Mouse (Mus musculus): ENCODE measurements around the gene Olfr1201.

The Olfr1201 gene

GRCm38 (mm10) chr2:88792736-88793135 lies at the start of gene Olfr1201:
Olfr1201 (plus strand) TSS chr2:88793036.
- DNase-seq (ENCODE audit: low spot score): no peak

- DNase-seq (ENCODE audit: low spot score): no peak
These were observed 49.5 kb upstream of the Olfr1201 start for GRCm38 (mm10) chr2:88743379-88743778.

GRCm38 (mm10) chr2:88751270-88751669 lies 41.6 kb upstream of the Olfr1201 start, which contains the start of gene Olfr1198:
Olfr1198 (minus strand) TSS chr2:88751370.
- no peak for DNase-seq (ENCODE audit: low spot score)

- DNase-seq (ENCODE audit: low spot score): no peak
These were observed 32.5 kb upstream of the Olfr1201 start, which contains the start of gene Olfr1199 for GRCm38 (mm10) chr2:88760369-88760768. Olfr1199 (minus strand) TSS chr2:88760469.

GRCm38 (mm10) chr2:88770388-88770787 lies 22.4 kb upstream of the Olfr1201 start, which contains the start of gene Olfr1200:
Olfr1200 (minus strand) TSS chr2:88770488.
- no peak for DNase-seq (ENCODE audit: low spot score)

- DNase-seq (ENCODE audit: low spot score): no peak
These were observed 21.4 kb downstream of the Olfr1201 start, which contains the start of gene Olfr1202 for GRCm38 (mm10) chr2:88814196-88814595. Olfr1202 (plus strand) TSS chr2:88814496.

- no peak for DNase-seq (ENCODE audit: low spot score)
These were observed 36.6 kb downstream of the Olfr1201 start, which contains the start of gene Olfr1205 for GRCm38 (mm10) chr2:88829437-88829836. Olfr1205 (plus strand) TSS chr2:88829737.

GRCm38 (mm10) chr2:88838477-88838876 lies 45.6 kb downstream of the Olfr1201 start:
- no peak for DNase-seq (ENCODE audit: low spot score)

All from testis, postnatal 14 days (tissue).